Mouse (Mus musculus) right cerebral cortex, postnatal 10 days (tissue): ENCODE measurements around the gene Deup1.
"Not testable (repeated sequence)": the region's sequence is repeated elsewhere in the genome, so short reads cannot be mapped to it uniquely, and the experiment has no call there.

Experiments
- DNase-seq, 2 experiments: peaks; one replicate each; pipeline ENCODE4 v3.0.0; 2021; ENCODE audit warnings: low spot score in 2 of 2

Gene Deup1

GRCm38 (mm10) chr9:15587157-15587854 is 40.4 kb downstream of the Deup1 start:
- DNase-seq: no peak

GRCm38 (mm10) chr9:15585956-15586355 is 41.8 kb downstream of the Deup1 start:
- no peak for DNase-seq

DNA sequence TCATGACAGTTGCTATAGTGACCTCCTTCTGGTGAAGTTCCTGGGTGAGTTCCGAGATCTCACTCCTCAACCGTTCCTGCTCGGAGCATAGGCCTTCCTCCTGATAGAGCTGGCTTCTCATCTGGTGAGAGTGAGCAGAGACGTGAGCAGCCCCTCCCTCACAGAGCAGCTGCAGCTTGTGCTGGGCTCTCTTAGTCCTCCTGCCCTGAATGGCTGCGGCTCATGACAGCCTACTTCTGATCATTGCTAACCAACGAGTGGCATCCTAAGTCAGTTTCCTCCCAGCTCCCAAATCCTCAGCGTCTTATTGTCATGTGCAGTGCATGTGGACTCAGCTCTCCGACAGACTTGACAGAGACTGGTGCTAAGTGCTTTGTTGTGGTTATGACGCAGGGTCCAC is 43.5 kb downstream of the Deup1 start:
- no peak for DNase-seq

DNA sequence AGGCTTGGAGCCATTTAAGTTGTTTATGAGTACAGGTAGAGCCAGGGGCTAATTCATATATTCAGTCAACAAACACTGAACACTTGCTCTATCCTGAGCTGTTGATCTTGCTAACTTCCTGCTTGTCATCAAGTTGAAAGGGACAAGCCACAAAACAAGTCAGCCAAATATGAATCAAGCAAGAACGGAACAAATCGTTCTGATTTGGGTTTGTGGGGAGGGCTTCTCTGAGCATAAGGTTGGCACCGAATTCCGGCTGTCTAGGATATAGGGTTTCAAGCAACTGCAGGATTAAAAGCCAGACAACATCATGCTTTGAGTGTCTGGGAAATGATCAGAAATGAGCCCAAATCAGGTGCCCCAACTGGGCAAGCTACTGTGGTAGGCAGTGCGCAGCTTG is 45.7 kb downstream of the Deup1 start:
- DNase-seq: no peak

- no peak for DNase-seq
Measured at GRCm38 (mm10) chr9:15580176-15580575, 47.6 kb downstream of the Deup1 start.

GRCm38 (mm10) chr9:15578946-15579345 is 48.8 kb downstream of the Deup1 start:
- DNase-seq: no peak

GRCm38 (mm10) chr9:15578427-15578826 is 49.3 kb downstream of the Deup1 start:
- DNase-seq: no peak

- DNase-seq: no peak
Measured at GRCm38 (mm10) chr9:15574750-15575454, 52.8 kb downstream of the Deup1 start.

GRCm38 (mm10) chr9:15562353-15562752 is 65.4 kb downstream of the Deup1 start:
- no peak for DNase-seq

- no peak for DNase-seq
Measured at GRCm38 (mm10) chr9:15560451-15560850, 67.3 kb downstream of the Deup1 start.

DNA sequence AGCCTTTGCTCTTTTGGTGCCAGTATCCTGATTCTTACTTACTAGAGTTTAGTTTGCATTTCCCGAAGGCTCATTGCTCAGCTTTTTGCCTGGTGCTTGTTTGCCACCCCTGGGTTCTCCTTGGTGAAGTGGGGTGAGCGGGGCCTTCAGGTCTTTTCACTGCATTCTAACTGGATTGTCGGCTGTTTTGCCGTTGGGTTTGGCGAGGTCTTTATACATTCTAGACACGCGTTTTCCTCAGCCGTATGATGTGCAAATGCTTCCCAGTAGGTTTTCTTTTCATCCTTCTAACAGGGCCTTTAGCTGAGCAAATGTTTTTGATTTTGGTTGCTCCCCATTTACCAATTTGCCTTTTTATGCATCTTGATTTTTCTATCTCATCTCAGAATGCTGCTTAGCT is 74.4 kb downstream of the Deup1 start:
- no peak for DNase-seq

DNA sequence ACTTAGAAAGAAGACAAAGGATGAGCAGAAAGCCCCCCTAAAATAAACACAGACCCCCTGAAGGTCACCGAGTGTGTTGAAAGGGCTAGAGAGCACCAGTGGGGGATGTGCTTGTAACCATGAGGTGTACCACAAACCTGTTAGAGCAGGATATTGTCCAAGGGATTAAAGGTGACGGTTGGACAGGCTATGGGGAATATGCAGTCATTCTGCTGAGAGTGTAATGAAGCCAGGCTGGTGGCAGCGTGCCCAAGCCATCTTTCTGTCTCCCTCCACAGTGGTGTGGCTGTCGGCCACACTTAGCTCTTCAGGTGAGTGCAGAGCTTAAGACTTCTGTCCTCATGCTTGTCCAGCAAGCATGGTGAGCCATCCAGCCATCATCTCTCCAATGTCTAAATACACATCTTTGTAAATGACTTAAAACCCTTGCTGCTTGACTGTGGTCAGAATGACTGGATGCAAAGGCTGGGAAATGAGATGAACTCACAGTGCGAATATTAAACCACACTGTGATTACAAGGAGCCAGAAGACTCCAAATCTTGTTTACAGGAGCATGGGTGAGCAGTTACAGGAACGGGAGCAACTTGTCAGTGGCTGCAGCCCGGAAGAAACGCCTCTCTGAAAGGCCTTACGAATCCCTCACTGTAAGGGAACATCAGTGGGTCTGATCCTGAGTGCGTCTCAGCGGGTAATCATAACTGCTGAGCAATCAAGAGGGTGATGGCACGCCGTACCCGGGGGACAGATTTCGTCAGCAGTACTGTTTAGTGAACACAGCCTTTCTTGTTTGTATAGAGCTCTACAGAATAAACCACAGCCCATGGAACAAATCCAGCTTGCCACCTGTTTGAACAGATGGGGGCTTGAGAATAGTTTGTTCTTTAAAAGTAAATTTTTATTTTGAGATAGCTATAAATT is 75.5 kb downstream of the Deup1 start:
- peak; percentile 36 to 47 for DNase-seq

DNA sequence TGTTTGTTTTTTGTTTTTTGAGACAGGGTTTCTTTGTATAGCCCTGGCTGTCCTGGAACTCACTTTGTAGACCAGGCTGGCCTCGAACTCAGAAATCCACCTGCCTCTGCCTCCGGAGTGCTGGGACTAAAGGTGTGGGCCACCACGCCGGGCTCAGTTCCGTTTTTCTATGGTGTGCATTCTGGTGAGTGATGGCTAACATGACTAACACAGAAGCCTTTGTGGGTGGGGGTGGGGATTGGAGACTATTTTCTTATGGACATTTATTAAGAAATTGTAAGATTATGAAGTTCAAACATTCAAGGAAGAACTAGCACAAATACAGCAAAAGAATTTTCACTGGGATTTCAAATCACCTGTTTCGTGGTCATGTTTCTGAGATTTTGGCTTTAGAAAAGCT is 76.7 kb downstream of the Deup1 start:
- DNase-seq: not testable (repeated sequence)

DNA sequence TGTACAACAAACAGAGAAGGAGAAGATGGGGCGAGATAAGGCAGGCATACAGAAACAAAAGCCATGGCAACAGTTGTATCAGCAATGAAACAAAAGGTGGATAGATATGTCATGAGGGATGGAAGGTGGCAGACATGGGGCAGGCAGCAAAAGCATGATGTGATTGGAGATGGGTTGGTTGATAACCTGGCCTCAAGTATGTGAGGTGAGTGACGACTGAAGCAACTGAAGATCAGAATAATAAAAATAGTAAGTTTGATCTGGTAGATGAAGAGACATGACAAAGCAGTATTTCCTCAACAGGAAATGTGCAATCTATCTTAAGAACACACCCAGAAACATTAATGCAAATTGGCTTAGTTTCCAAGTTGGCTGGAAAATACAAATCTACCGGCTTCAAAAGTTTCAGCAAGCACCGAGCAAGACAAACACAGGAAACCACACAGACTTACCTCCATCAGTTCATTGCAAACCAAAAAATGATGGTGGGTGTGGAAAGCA is 77.2 kb downstream of the Deup1 start:
- DNase-seq: no peak

DNA sequence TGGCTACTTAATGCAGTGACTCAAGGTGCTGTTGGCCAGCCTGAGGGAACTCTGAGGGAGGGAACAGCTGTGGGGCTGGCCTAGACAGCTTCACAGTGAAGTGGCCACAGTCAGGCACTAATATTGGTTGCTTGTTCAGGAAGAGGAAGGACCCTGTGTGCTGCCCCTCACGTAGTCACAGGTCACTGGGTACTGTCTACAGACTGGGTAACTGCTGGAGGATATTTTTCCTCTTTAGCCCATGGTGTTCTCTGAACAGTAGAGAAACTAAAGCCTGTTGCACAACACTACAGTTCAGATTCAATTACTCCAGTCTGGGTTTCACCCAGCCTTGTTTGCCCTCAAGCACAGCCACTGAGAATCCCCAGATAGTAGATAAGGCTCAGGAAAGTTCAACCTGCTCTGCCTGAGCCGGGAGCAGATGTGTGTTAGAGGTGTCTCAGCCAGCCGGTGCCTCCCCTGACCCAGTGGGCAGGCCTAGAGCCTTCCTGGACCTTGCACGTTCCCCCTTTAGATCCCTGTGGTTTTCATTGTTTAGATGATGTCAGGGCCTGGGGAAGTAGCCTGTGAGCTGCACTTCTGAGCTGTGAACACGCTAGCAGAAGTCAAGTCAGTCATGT is 85.9 kb downstream of the Deup1 start:
- DNase-seq: no peak

DNA sequence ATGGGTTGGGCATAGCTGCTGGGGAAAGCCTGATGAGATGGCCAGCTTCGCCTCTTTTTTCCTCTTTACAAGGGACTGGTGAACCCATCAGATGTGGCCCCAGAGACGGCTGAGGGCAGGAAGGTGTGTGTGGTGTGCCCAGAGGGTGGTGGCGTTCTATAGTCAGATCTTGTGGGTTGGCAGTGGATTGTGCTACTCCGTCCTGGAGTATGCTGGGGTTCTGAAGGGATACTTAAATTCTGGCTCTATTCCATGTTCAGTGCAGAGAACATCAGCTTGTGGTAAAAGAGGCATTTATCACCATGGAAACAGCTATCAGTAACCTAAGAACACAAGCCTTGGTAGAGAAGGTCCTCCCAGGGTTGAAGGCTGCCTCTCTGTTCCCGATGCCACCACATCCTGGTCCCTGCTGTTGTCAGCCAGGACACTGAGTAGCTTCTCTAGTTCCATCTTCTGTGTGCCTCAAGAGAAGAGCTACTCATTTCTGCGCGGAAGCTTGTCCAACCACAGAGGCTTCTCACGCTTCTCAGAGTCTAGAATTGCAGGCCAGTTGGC is 88.7 kb downstream of the Deup1 start:
- no peak for DNase-seq

DNA sequence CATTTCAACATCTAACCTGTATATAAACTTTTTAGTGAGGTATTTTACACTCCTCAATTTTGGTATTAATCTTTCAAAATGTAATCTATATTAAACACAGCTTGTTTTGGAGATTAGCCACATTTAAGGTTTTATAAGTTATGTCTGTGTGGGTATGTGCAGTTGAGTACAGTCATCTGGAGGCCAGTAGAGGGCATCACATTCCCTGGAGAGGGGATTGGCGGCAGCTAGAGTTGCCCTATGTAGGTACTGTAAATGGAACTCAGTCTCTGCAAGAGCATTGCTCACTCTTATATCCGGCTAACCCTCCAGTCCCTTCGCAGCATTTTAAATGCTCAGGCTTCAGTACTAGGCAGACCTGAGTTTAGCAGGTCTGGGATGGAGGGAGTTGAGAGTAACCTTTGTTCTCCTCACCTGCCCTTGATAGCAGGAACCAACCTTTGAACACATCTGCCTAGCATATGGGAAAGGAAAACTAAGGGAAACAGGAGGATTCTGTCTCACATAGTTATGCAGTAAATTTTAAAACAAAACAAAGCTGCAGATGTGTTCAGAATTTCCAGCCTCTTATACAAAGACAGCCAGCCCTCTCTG is 90.2 kb downstream of the Deup1 start:
- no peak for DNase-seq

DNA sequence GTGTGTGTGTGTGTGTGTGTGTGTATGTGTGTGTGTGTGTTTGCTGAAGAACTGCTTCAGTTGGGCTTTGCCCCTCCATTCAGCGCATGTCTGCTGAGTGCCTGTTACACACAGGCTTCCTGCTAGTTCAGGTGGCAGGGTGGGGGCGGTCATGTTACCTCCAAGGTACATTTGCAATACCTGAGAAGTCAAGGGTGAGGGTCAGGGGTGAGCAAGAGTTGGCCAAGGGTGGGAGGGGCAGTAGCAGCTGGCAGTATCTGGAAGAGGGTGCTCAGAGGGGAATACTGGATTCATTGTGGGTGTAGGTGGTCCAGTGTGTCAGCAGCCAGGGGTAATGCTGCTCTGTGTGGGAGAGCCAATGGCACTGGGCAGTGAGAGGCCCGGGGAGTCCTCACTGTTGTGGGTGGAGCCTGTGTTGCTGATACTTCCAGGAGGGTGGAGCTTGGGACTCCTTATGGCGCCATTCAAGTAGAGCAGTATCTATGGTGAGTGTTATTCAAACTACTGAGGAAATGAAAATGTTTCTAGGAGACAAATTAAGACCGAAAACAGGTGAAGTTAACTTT is 90.8 kb downstream of the Deup1 start:
- no peak for DNase-seq

DNA sequence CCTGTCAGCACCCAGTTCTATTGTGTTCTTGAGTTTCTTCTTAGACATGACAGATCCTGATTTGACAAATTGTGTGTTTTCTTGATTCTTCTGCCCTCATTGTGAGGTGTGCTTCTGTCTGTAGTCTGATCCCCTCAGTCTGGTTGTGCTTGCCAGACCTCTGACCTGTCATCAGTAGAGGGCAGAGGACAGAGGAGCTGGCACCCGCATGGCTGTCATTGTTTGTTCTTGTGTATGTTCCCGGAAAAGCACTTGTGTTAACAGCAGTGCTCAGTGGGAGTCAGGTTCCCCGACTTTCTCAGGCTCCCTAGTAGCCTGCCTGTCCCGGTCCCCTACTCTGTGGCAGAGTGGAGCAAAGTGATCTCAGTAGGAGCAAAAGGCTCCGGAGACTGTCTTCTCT is 92.3 kb downstream of the Deup1 start:
- no peak for DNase-seq

GRCm38 (mm10) chr9:15534110-15534509 is 93.6 kb downstream of the Deup1 start:
- no peak for DNase-seq
